Mouse (Mus musculus): ENCODE measurements around the gene Scgb1b7. TPM values are rescaled to one million over a fixed set of nuclear protein-coding genes. Genes with fewer than 3 reads are reported as not detected.

Gene Scgb1b7
- polyA plus RNA-seq (2014; fragmentation: Illumina TruSeq; extraction: RNeasy Lipid Tissue Mini Kit (QIAGEN cat#74804); ENCODE audit: insufficient read depth, low read depth, low replicate concordance) = not detected

GRCm38 (mm10) chr7:31712365-31712764 lies at the start of gene Scgb1b7:
TSS of gene Scgb1b7 (plus strand) at chr7:31712665.

GRCm38 (mm10) chr7:31705657-31706056 lies 6.8 kb upstream of the Scgb1b7 start, which contains the start of gene Scgb2b7:
TSS of gene Scgb2b7 (minus strand) at chr7:31705757.

Other genes with a start within 250 kb of the Scgb1b7 start
- not detected for gene Scgb2b7, start 6.9 kb upstream of the Scgb1b7 start, polyA plus RNA-seq (2014; fragmentation: Illumina TruSeq; extraction: RNeasy Lipid Tissue Mini Kit (QIAGEN cat#74804); ENCODE audit: insufficient read depth, low read depth, low replicate concordance)

Measured in lung, adult 10 weeks (tissue).